Mouse (Mus musculus): ENCODE measurements around the gene Tspo.

- TF ChIP-seq CTCF (IDR thresholded peaks at IDR 0.05; ENCODE audit: low read depth) = no peak
- TF ChIP-seq EP300 (IDR thresholded peaks at IDR 0.05; ENCODE audit: low read depth) = no peak
Measured at GRCm38 (mm10) chr15:83584741-83585220, 21.4 kb downstream of the Tspo start.
